Mouse (Mus musculus) olfactory bulb, adult 2 months (tissue): Measurements from ENCODE around the gene Ptprn2. TPM values are rescaled to one million over a fixed set of nuclear protein-coding genes. Genes with fewer than 3 reads are reported as not detected.
A peak's percentile ranks its signal among the peaks of the same experiment; 100 is the strongest.

Experiments used
- H3K27ac ChIP-seq: fragments of 200-500 bp; 2 replicates; pipeline ENCODE4 v1.5.1; 2012; ENCODE audit warnings: low read depth, low read length; ENCODE audit not compliant: insufficient read depth
- H3K4me1 ChIP-seq: fragments of 200-500 bp; 2 replicates; pipeline ENCODE4 v1.6.1; 2012; ENCODE audit warnings: low read length; ENCODE audit not compliant: control insufficient read depth, insufficient read depth
- H3K4me3 ChIP-seq: fragments of 200-500 bp; 2 replicates; pipeline ENCODE4 v1.5.1; 2012; ENCODE audit warnings: mild to moderate bottlenecking, low read depth, low read length, moderate library complexity; ENCODE audit not compliant: insufficient read depth
- CTCF ChIP-seq: fragments of 200-500 bp; IDR thresholded peaks from 2 replicates; pipeline ENCODE4 v1.5.1; 2012; ENCODE audit warnings: low read depth, mild to moderate bottlenecking, low read length, moderate library complexity; ENCODE audit not compliant: insufficient read depth
- POLR2A ChIP-seq: fragments of 200-500 bp; IDR thresholded peaks from 2 replicates; pipeline ENCODE4 v1.6.1; 2012; ENCODE audit warnings: mild to moderate bottlenecking, low read depth, low read length, moderate library complexity; ENCODE audit not compliant: insufficient read depth
- WGBS: fragments of 180-500 bp; shearing (Covaris S2); methylation state at CpG from one replicate; pipeline ENCODE4 v1.1.7; 2018; 5-methylcytosine and 5-hydroxymethylcytosine counted together
- polyA plus RNA-seq: library from polyadenylated mRNA; stranded (reverse); fragments of >200 nt; gene quantifications from 2 replicates; pipeline ENCODE4 v1.2.4, GENCODE M21; 2012; ENCODE audit warnings: low replicate concordance; ENCODE audit not compliant: missing spikeins, insufficient read depth, insufficient read length

Gene Ptprn2
- polyA plus RNA-seq, 1 experiment, result not detected

GRCm38 (mm10) chr12:116601921-116602320 lies 116.4 kb downstream of the Ptprn2 start:
- WGBS, result 45% methylated on average over 5 of the region's 5 CpGs
- H3K27ac ChIP-seq, result no peak overlapping the region
- H3K4me1 ChIP-seq, result peaks cover 9% of the 10 kb centered on the region
- H3K4me3 ChIP-seq, result no peak overlapping the region
- TF ChIP-seq POLR2A, result no peak
- no peak for TF ChIP-seq CTCF

DNA sequence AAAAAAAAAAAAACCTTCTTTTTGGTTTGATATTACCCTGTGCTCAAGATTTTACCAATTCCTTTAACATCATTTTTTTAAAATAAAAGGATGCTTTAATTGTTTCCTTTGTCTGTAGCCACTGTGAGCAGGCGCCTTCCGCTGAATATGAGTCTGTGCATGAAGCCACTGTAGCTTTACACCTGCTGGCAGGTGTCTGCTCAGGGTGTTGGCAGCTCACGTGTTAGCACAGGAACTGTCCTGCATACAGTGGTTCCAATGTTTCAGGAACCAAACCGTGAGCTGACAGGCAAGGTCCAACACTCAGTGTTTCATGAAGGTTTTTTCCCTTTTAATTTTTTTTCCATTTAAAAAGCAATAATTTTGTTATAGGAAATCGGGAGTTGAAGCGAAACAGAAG lies 123.1 kb downstream of the Ptprn2 start:
- 80% methylated on average over 6 of the region's 6 CpGs for WGBS
- no peak overlapping the region for H3K27ac ChIP-seq
- TF ChIP-seq POLR2A (no peak), CTCF (no peak)
- H3K4me1 ChIP-seq, result no peaks in the 10 kb centered on the region
- no peak overlapping the region for H3K4me3 ChIP-seq

GRCm38 (mm10) chr12:116619868-116620267 lies 134.3 kb downstream of the Ptprn2 start:
- Histone ChIP-seq H3K4me3 (no peak overlapping the region), H3K4me1 (peaks cover 8% of the 10 kb centered on the region; the same call in 1 of the 2 replicates), H3K27ac (no peak overlapping the region)
- 43% methylated on average over 5 of the region's 5 CpGs for WGBS
- peak; percentile 43; the same call in 1 of the 2 replicates for TF ChIP-seq CTCF
- TF ChIP-seq POLR2A, result no peak

DNA sequence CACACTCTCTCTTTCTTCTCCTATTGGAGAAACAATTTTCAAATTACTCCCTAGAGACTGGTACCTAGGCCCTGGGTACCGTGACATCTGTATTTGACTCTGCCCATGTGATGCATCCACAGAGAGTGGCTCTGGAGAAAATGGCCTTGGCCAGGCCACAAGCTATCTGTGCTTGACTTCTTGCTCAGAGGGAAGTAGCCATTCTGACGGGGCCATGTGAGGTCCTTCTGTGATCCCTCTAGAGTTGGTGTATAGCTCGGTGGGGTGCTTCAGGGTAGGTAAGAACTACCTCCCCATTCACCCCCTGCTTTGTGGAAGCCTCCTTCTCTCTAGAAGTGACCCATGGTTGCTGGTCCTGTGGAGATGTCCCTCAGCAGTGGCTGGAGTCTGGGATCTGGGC lies 134.8 kb downstream of the Ptprn2 start:
- 83% methylated on average over 3 of the region's 3 CpGs for WGBS
- Histone ChIP-seq H3K27ac (no peak overlapping the region), H3K4me3 (no peak overlapping the region), H3K4me1 (peaks cover 8% of the 10 kb centered on the region; the same call in 1 of the 2 replicates)
- no peak for TF ChIP-seq POLR2A
- no peak for TF ChIP-seq CTCF

- peaks cover 8% of the 10 kb centered on the region; the same call in 1 of the 2 replicates for H3K4me1 ChIP-seq
- WGBS, result 86% methylated on average over 10 of the region's 10 CpGs
- no peak overlapping the region for H3K4me3 ChIP-seq
- H3K27ac ChIP-seq, result no peak overlapping the region
- TF ChIP-seq POLR2A, result no peak
- TF ChIP-seq CTCF, result no peak
Measured at GRCm38 (mm10) chr12:116621325-116622040, 136.0 kb downstream of the Ptprn2 start.

DNA sequence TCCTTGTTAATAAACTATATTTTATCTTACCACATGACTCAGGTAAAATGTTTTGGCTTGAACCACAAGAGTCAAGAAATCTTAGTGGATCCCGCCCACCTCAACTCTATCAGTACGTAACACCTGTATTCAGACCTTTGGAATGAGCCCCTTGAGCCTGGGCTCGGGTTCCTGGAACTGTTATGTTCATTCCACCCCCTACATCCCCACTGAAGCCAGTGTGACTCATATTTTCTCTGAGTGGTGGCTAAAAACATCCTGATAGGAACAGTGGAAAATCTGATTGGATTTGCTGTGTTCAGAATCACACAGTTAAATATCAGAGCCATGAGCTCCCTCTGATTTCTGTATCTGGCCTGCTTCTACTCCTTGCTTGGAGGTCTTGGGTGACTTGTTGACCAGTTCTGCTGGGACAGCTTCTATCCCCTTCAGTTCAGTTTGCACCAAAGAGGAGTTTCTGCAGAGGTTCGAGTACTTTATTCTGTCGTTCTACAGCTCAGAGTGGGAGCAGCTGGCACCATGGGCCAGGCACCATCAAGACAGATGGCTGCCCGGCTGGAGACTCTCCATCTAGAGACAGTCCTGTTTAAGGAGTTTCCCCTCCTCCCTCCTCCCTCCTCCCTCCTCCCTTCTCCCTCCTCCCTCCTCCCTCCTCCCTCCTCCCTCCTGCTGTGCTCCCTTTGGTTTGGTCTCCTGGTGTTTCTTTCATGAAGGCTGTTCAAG lies 137.3 kb downstream of the Ptprn2 start:
- no peak for TF ChIP-seq CTCF
- no peak for TF ChIP-seq POLR2A
- no peak overlapping the region for H3K4me3 ChIP-seq
- peak overlapping the region; percentile 52; the same call in 1 of the 2 replicates for H3K27ac ChIP-seq
- H3K4me1 ChIP-seq, result peaks cover 8% of the 10 kb centered on the region; the same call in 1 of the 2 replicates
- WGBS, result 36% methylated on average over 6 of the region's 6 CpGs

GRCm38 (mm10) chr12:116625391-116626281 lies 140.1 kb downstream of the Ptprn2 start:
- 53% methylated on average over 9 of the region's 9 CpGs for WGBS
- no peak overlapping the region for H3K4me3 ChIP-seq
- H3K4me1 ChIP-seq, result peaks cover 8% of the 10 kb centered on the region; the same call in 1 of the 2 replicates
- TF ChIP-seq POLR2A, result no peak
- no peak for TF ChIP-seq CTCF
- no peak overlapping the region for H3K27ac ChIP-seq

DNA sequence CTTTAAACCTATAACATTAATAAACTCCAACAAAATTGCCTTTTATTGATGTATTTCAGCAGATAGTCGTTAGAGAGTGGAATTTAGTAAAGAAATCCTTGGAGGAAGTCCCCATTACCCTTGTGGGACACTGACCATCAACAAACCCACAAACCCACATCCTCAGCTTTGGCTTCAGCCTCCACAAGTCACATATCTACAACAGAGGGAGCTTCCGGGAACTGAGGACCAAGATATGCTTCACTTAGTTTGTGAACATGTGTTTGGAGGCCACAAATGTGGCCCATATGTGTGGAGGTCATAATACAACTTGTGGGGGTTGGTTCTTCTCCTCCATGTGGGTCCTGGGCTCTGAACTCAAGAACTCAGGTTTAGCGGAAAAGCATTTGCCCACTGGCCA lies 143.5 kb downstream of the Ptprn2 start:
- no peak overlapping the region for H3K27ac ChIP-seq
- H3K4me3 ChIP-seq, result no peak overlapping the region
- TF ChIP-seq POLR2A, result no peak
- TF ChIP-seq CTCF, result no peak
- H3K4me1 ChIP-seq, result peaks cover 3% of the 10 kb centered on the region; the same call in 1 of the 2 replicates
- 94% methylated on average over 3 of the region's 3 CpGs for WGBS

- no peak overlapping the region for H3K27ac ChIP-seq
- peaks cover 8% of the 10 kb centered on the region for H3K4me1 ChIP-seq
- TF ChIP-seq POLR2A (no peak), CTCF (no peak)
- H3K4me3 ChIP-seq, result no peak overlapping the region
- 52% methylated on average over 2 of the region's 2 CpGs for WGBS
Measured at GRCm38 (mm10) chr12:116637498-116637897, 152.0 kb downstream of the Ptprn2 start.
